Mouse (Mus musculus) forebrain, embryonic 10.5 days (tissue): ENCODE measurements around the gene Glud1. TPM values are rescaled to one million over a fixed set of nuclear protein-coding genes. Genes with fewer than 3 reads are reported as not detected.
"Not testable (repeated sequence)": the region's sequence is repeated elsewhere in the genome, so short reads cannot be mapped to it uniquely, and the experiment has no call there.

Source experiments
- DNase-seq: peaks from one replicate; pipeline ENCODE4 v3.0.0-alpha.2; 2017; ENCODE audit warnings: low spot score; ENCODE audit errors: extremely low spot score
- H3K27ac ChIP-seq: fragments of 300-500 bp; sonication (generic); 2 replicates; pipeline ENCODE4 v1.5.1; 2016; ENCODE audit warnings: mild to moderate bottlenecking
- H3K27me3 ChIP-seq: fragments of 300-500 bp; sonication (generic); 2 replicates; pipeline ENCODE4 v1.6.1; 2016; ENCODE audit warnings: mild to moderate bottlenecking; ENCODE audit not compliant: poor library complexity, severe bottlenecking
- H3K36me3 ChIP-seq: fragments of 300-500 bp; sonication (generic); replicated peaks from 2 replicates; pipeline ENCODE4 v1.6.1; 2016; ENCODE audit warnings: mild to moderate bottlenecking, moderate library complexity
- H3K4me1 ChIP-seq: fragments of 300-500 bp; sonication (generic); 2 replicates; pipeline ENCODE4 v1.6.1; 2016
- H3K4me3 ChIP-seq: fragments of 300-500 bp; sonication (generic); 2 replicates; pipeline ENCODE4 v1.5.1; 2016; ENCODE audit warnings: mild to moderate bottlenecking, moderate library complexity
- H3K9me3 ChIP-seq: fragments of 300-500 bp; sonication (generic); 2 replicates; pipeline ENCODE4 v1.6.1; 2016; ENCODE audit warnings: mild to moderate bottlenecking, moderate library complexity
- WGBS: fragments of 180-500 bp; shearing (Covaris S2); methylation state at CpG from one replicate; pipeline ENCODE4 v1.1.7; 2016; 5-methylcytosine and 5-hydroxymethylcytosine counted together
- polyA plus RNA-seq: library from polyadenylated mRNA; unstranded; fragments of >200 nt; fragmentation: Nextera tagmentation; extraction: Ambion mirVana; gene quantifications from 2 replicates; pipeline ENCODE4 v1.2.1, GENCODE M21; 2016

Gene Glud1
- polyA plus RNA-seq, 1 experiment from 2014 or later = 63.9 TPM

DNA sequence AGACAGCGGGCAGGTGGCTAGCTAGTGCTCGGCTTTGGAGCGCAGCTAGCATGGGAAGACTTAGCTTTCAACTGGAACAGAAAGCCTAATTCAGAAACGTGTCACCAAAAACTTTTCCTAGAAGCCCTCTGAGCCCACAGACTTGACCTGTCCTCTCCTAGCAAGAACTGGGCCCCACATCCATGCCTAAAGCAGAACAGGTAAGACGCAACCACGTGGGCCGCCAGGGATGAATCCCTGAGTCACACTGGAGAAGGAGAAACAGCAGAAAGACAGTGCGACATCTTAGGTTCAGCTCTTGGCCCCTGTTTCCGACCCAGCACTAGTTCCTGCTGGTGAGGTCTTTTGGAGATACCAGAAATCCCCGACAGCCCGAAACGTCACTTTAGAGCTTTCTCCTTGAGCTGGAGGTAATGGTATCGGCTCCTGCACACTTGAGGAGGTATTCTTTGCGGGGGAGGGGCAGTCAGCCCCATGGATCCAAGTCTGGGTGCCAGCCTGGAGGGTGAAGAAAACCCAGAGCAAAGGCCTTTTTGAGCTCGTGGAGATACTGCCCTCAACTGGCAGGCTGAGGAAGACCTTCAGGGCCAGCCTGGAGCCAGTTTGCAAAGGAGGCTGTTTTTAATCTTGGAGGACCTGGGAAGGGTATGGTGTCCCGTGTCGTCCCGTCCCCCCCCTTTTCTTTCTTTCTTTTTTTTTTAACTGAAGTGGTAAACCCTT lies 52.4 kb downstream of the Glud1 start:
- peaks cover 35% of the 10 kb centered on the region for H3K27me3 ChIP-seq
- H3K27ac ChIP-seq = 0 out of 2 replicates have a peak overlapping the region, but pooled peaks have one; percentile 71

GRCm38 (mm10) chr14:34363490-34364253 lies 53.1 kb downstream of the Glud1 start:
- H3K36me3 ChIP-seq = no peaks in the 10 kb centered on the region
- DNase-seq = peak; percentile 50
- 3% methylated on average over 32 of the region's 32 CpGs for WGBS
- peaks cover 35% of the 10 kb centered on the region for H3K27me3 ChIP-seq
- H3K27ac ChIP-seq = peak overlapping the region; percentile 71
- peaks cover 24% of the 10 kb centered on the region for H3K4me1 ChIP-seq
- 0 out of 2 replicates have a peak, but pooled peaks cover 6% of the 10 kb centered on the region for H3K9me3 ChIP-seq
- H3K4me3 ChIP-seq = peak overlapping the region; percentile 57

More for the DNA sequence above, 52.4 kb downstream of the Glud1 start:
- Histone ChIP-seq H3K4me3 (peak overlapping the region; percentile 57), H3K9me3 (0 out of 2 replicates have a peak, but pooled peaks cover 6% of the 10 kb centered on the region), H3K4me1 (peaks cover 27% of the 10 kb centered on the region), H3K36me3 (no peaks in the 10 kb centered on the region)
- peak; percentile 43 for DNase-seq
- WGBS = 31% methylated on average over 18 of the region's 18 CpGs

GRCm38 (mm10) chr14:34364254-34365146 lies 54.0 kb downstream of the Glud1 start:
- H3K4me1 ChIP-seq = peaks cover 18% of the 10 kb centered on the region
- not testable (repeated sequence) for H3K36me3 ChIP-seq, H3K9me3 ChIP-seq, DNase-seq
- peaks cover 35% of the 10 kb centered on the region for H3K27me3 ChIP-seq
- WGBS = 79% methylated on average over 15 of the region's 15 CpGs
- H3K4me3 ChIP-seq = peak overlapping the region; percentile 57
- H3K27ac ChIP-seq = peak overlapping the region; percentile 71; the same call in 1 of the 2 replicates

DNA sequence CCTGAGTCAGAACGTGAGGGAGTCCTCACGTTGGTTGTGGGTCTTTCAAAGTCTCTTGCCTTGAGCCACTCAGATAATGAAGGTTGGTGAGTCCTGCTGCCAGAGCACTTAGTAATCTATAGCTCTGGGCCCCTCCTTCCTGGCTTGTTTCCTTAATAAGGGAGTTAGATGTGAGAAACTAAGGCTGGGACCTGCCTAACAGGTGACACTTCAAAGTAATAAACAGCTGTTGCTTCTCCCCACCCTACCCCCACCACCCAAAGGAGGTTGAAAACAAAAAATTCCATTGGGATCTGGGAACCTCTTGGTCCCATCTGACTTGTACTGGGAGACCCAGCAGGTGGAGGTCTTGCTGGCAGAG lies 54.6 kb downstream of the Glud1 start:
- no peak for DNase-seq
- Histone ChIP-seq H3K36me3 (no peaks in the 10 kb centered on the region), H3K4me1 (peaks cover 18% of the 10 kb centered on the region), H3K9me3 (0 out of 2 replicates have a peak, but pooled peaks cover 6% of the 10 kb centered on the region), H3K27ac (no peak overlapping the region), H3K4me3 (no peak overlapping the region), H3K27me3 (peaks cover 35% of the 10 kb centered on the region)
- WGBS = 92% methylated on average over 2 of the region's 2 CpGs

GRCm38 (mm10) chr14:34370203-34370602 lies 59.7 kb downstream of the Glud1 start:
- 0 out of 2 replicates have a peak, but pooled peaks cover 4% of the 10 kb centered on the region for H3K9me3 ChIP-seq
- H3K27me3 ChIP-seq = no peaks in the 10 kb centered on the region
- no peak overlapping the region for H3K4me3 ChIP-seq
- no peak overlapping the region for H3K27ac ChIP-seq
- DNase-seq = no peak
- 60% methylated on average over 3 of the region's 3 CpGs for WGBS
- no peaks in the 10 kb centered on the region for H3K36me3 ChIP-seq
- H3K4me1 ChIP-seq = peaks cover 8% of the 10 kb centered on the region

DNA sequence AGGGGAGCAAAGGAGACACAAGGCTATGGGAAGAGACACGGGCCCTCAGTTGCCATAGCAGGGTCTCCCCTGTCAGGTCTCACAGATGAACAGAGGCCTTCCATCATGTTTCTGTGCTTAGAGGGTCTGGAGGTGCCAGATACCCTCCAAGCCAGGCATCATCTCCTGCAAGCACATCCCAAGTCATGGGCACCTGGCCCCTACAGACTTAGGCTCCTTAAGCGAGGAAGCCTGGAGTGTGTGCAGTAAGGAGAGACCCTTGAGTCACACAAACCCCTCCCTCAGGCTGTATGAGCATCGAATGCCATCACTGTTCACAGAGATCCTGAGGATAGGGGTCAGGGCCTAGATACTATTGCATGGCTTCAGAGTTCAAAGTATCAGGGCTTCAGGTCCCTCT lies 60.4 kb downstream of the Glud1 start:
- no peaks in the 10 kb centered on the region for H3K9me3 ChIP-seq
- H3K4me1 ChIP-seq = peaks cover 10% of the 10 kb centered on the region
- no peak overlapping the region for H3K4me3 ChIP-seq
- DNase-seq = no peak
- 90% methylated on average over 3 of the region's 3 CpGs for WGBS
- no peaks in the 10 kb centered on the region for H3K36me3 ChIP-seq
- H3K27ac ChIP-seq = no peak overlapping the region
- no peaks in the 10 kb centered on the region for H3K27me3 ChIP-seq

GRCm38 (mm10) chr14:34371763-34372162 lies 61.2 kb downstream of the Glud1 start:
- Histone ChIP-seq H3K27ac (no peak overlapping the region), H3K4me1 (peaks cover 10% of the 10 kb centered on the region), H3K27me3 (no peaks in the 10 kb centered on the region), H3K4me3 (no peak overlapping the region), H3K36me3 (no peaks in the 10 kb centered on the region), H3K9me3 (no peaks in the 10 kb centered on the region)
- no peak for DNase-seq
- WGBS = 86% methylated on average over 2 of the region's 2 CpGs

- no peaks in the 10 kb centered on the region for H3K9me3 ChIP-seq
- no peak overlapping the region for H3K4me3 ChIP-seq
- H3K27me3 ChIP-seq = no peaks in the 10 kb centered on the region
- whole genome bisulfite sequencing = 87% methylated on average over 6 of the region's 6 CpGs
- H3K36me3 ChIP-seq = no peaks in the 10 kb centered on the region
- H3K4me1 ChIP-seq = peaks cover 10% of the 10 kb centered on the region
- DNase-seq = no peak
- H3K27ac ChIP-seq = no peak overlapping the region
Measured at GRCm38 (mm10) chr14:34372646-34373045, 62.1 kb downstream of the Glud1 start.

DNA sequence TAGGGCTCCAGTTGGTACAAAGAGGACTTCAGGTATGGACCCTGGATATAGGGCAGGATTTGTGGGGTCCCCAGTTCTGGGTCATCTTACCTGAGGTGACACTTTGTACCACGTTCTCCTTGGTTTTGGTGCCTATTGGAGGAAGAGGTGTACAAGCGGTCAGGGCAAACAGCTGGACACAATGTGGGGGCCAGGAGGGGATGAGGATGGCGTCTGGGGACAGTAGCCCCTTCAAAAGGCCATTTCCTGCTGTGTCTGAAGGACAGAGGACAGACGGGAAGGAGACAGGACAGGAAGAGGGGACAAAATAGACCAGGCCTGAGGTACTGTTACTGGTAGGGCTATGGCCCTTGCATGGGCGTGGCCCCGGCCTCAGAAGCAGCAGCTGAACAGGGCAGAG lies 63.1 kb downstream of the Glud1 start:
- Histone ChIP-seq H3K9me3 (no peaks in the 10 kb centered on the region), H3K36me3 (no peaks in the 10 kb centered on the region), H3K27ac (no peak overlapping the region), H3K4me1 (peaks cover 16% of the 10 kb centered on the region), H3K4me3 (no peak overlapping the region), H3K27me3 (no peaks in the 10 kb centered on the region)
- 76% methylated on average over 6 of the region's 6 CpGs for WGBS
- no peak for DNase-seq

DNA sequence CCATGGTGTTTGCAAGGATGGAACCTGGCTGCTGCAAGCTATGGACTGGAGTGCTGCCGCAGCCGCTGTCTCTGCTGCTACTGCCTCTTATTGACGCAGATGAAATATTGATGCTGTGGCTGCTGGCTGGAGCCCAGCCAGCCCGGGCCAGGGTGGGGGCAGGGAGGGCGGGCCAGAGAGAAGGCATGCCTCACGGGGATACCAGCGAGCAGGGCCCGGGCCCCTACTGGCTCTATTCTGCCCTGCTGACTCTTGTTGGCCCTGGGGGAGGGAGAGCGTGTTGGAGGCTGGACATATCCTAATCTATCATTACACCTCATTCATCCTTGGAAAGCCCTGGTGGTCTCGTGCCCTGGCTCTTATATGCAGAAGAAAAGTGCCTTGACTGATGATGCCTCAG lies 64.0 kb downstream of the Glud1 start, which contains the start of gene Sncg:
TSS of gene Sncg (minus strand) at position 213 of the 400 bp plus-strand sequence.
- 81% methylated on average over 10 of the region's 10 CpGs for WGBS
- Histone ChIP-seq H3K9me3 (no peaks in the 10 kb centered on the region), H3K4me1 (peaks cover 21% of the 10 kb centered on the region), H3K27me3 (no peaks in the 10 kb centered on the region), H3K27ac (no peak within 1 kb of the TSS), H3K4me3 (peak within 1 kb of the TSS; percentile 23; the same call in 1 of the 2 replicates), H3K36me3 (no peaks in the 10 kb centered on the region)
- no peak for DNase-seq

GRCm38 (mm10) chr14:34375415-34375904 lies 64.9 kb downstream of the Glud1 start, which contains the start of gene Mmrn2:
Gene Mmrn2 (plus strand): TSS chr14:34375465.
- Histone ChIP-seq H3K9me3 (no peaks in the 10 kb centered on the region), H3K4me1 (peaks cover 21% of the 10 kb centered on the region), H3K27ac (peak within 1 kb of the TSS; percentile 40; the same call in 1 of the 2 replicates), H3K4me3 (peak within 1 kb of the TSS; percentile 23), H3K36me3 (no peaks in the 10 kb centered on the region), H3K27me3 (no peaks in the 10 kb centered on the region)
- DNase-seq = no peak
- WGBS = 83% methylated on average over 13 of the region's 13 CpGs

DNA sequence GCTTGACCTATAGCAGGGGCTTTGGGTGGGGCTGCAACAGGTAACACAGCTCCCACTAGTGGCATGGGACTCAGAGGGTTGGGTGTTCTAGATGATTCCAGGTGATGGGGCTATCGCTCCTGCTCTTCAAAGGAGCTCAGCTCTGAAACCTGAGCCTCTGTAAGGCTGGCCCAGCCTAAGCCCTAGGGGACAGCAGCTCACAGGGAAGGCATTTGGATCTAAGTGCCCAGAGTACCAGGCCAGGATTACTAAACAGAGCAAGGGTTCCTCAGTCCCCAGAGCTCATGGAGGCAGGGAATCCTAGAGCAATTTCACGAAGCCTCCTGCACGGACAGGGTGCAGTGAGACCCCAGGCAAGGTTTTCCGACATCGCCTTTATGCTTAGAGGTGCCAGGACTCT lies 65.4 kb downstream of the Glud1 start:
- Histone ChIP-seq H3K4me1 (peaks cover 21% of the 10 kb centered on the region), H3K27me3 (no peaks in the 10 kb centered on the region), H3K36me3 (no peaks in the 10 kb centered on the region), H3K9me3 (no peaks in the 10 kb centered on the region), H3K4me3 (peak overlapping the region; percentile 23), H3K27ac (peak overlapping the region; percentile 40; the same call in 1 of the 2 replicates)
- WGBS = 78% methylated on average over 5 of the region's 5 CpGs
- no peak for DNase-seq
